Mouse (Mus musculus): ENCODE data around the gene Rnd1. TPM values are rescaled to one million over a fixed set of nuclear protein-coding genes. Genes with fewer than 3 reads are reported as not detected.
A peak's percentile ranks its signal among the peaks of the same experiment; 100 is the strongest.

Gene Rnd1
- polyA plus RNA-seq, 1 experiment = 1.1 TPM

GRCm38 (mm10) chr15:98632107-98632744 is 45.0 kb downstream of the Rnd1 start:
- Histone ChIP-seq H3K4me3 (ENCODE audit: insufficient read depth, low read length) (peak overlapping the region; percentile 4; the same call in 1 of the 2 replicates), H3K4me1 (ENCODE audit: control insufficient read depth, insufficient read depth, low read length) (no peaks in the 10 kb centered on the region), H3K27ac (ENCODE audit: insufficient read depth, low read depth, low read length) (no peak overlapping the region)
- TF ChIP-seq CTCF (IDR thresholded peaks at IDR 0.05; ENCODE audit: low read depth, low read length) (no peak), POLR2A (IDR thresholded peaks at IDR 0.05; ENCODE audit: borderline replicate concordance, low read depth, low read length) (no peak)

DNA sequence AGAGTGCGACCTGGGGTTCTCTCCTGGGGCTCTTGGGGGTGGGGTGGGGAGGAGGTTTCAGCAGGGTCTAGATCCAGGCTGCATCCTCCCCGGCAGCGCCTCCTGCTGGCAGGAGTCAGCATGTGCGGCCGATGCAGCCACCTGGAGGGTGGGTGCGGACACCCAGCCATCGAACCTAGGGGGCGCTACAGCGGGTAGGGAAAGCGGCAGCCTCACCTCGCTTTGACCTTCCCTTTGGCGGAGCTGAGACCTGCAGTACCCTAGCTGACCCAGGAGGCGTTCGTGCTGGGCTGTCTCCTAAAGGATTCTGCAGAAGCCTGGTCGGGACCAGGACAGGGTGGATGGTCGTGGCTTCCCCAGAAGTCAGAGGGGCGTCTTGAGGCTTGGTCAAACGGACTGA is 45.8 kb downstream of the Rnd1 start:
- peak; percentile 88 for TF ChIP-seq CTCF (IDR thresholded peaks at IDR 0.05; ENCODE audit: low read depth, low read length)
- TF ChIP-seq POLR2A (IDR thresholded peaks at IDR 0.05; ENCODE audit: borderline replicate concordance, low read depth, low read length) = no peak
- Histone ChIP-seq H3K27ac (ENCODE audit: insufficient read depth, low read depth, low read length) (no peak overlapping the region), H3K4me3 (ENCODE audit: insufficient read depth, low read length) (no peak overlapping the region), H3K4me1 (ENCODE audit: control insufficient read depth, insufficient read depth, low read length) (no peaks in the 10 kb centered on the region)

DNA sequence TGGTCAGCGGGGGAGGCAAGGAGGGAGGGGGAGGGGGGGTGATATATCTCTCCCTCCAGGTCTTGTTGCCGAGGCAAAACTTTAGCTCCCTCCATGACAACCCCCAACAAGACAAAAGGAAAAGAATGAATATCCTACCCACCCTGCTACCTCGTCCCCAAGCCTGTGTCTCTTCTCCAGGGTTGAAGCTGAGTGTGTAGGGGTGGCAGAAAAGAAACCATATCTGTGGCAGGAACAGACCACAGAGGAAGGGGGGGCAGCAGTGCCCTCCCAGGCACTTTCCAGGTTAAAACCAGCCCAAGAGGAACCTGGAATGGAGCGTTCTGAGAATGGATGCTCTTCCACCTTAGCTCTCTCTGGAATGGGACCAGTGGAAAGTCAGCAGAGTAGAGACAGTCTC is 46.7 kb downstream of the Rnd1 start, which contains the start of gene Cacnb3:
Gene Cacnb3, plus strand, starts transcription at position 301 of the 400 bp plus-strand sequence.
- H3K4me1 ChIP-seq (ENCODE audit: control insufficient read depth, insufficient read depth, low read length) = no peaks in the 10 kb centered on the region
- H3K27ac ChIP-seq (ENCODE audit: insufficient read depth, low read depth, low read length) = no peak within 1 kb of the TSS
- H3K4me3 ChIP-seq (ENCODE audit: insufficient read depth, low read length) = no peak within 1 kb of the TSS
- TF ChIP-seq CTCF (IDR thresholded peaks at IDR 0.05; ENCODE audit: low read depth, low read length) = no peak
- no peak for TF ChIP-seq POLR2A (IDR thresholded peaks at IDR 0.05; ENCODE audit: borderline replicate concordance, low read depth, low read length)

- H3K4me3 ChIP-seq (ENCODE audit: insufficient read depth, low read length) = no peak overlapping the region
- H3K27ac ChIP-seq (ENCODE audit: insufficient read depth, low read depth, low read length) = no peak overlapping the region
- H3K4me1 ChIP-seq (ENCODE audit: control insufficient read depth, insufficient read depth, low read length) = no peaks in the 10 kb centered on the region
- TF ChIP-seq POLR2A (IDR thresholded peaks at IDR 0.05; ENCODE audit: borderline replicate concordance, low read depth, low read length) = no peak
- TF ChIP-seq CTCF (IDR thresholded peaks at IDR 0.05; ENCODE audit: low read depth, low read length) = no peak
These were observed 47.8 kb downstream of the Rnd1 start for GRCm38 (mm10) chr15:98629464-98629863.

GRCm38 (mm10) chr15:98628589-98629254 is 48.5 kb downstream of the Rnd1 start:
- Histone ChIP-seq H3K4me3 (ENCODE audit: insufficient read depth, low read length) (no peak overlapping the region), H3K27ac (ENCODE audit: insufficient read depth, low read depth, low read length) (no peak overlapping the region), H3K4me1 (ENCODE audit: control insufficient read depth, insufficient read depth, low read length) (no peaks in the 10 kb centered on the region)
- TF ChIP-seq POLR2A (IDR thresholded peaks at IDR 0.05; ENCODE audit: borderline replicate concordance, low read depth, low read length) = no peak
- no peak for TF ChIP-seq CTCF (IDR thresholded peaks at IDR 0.05; ENCODE audit: low read depth, low read length)

DNA sequence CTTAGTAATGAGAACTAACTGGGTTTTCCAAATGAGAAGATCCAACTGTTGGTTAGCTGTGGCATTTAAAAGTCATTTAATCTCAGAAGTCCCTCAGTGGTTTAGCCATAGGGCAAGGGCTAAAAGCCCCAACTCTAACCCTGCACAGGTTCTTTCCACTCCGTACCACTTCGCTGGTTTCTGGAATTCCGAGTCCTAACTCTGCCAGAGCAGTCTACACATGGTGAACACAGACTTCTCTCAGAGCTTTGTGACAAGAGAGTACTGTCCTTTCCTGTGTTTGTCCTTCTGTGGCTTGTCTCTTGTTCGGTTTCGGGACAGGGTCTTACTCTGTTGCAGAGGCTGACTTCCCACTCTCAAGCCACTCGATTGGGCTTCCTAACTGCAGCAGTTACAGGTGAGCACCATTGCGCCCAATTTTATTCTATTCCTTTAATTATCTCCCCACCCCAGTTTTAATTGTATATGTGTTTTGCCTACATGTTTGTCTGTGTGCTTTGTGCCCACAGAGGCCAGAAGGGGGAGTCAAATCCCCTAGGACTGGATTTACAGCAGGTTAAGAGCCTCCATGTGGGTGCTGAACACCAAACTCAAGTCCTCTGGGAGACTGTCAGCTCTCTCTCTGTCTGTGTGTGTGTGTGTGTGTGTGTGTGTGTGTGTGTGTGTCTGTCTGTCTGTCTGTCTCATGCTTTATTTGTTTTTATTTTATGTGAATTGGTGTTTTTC is 50.6 kb downstream of the Rnd1 start:
- H3K27ac ChIP-seq (ENCODE audit: insufficient read depth, low read depth, low read length) = no peak overlapping the region

DNA sequence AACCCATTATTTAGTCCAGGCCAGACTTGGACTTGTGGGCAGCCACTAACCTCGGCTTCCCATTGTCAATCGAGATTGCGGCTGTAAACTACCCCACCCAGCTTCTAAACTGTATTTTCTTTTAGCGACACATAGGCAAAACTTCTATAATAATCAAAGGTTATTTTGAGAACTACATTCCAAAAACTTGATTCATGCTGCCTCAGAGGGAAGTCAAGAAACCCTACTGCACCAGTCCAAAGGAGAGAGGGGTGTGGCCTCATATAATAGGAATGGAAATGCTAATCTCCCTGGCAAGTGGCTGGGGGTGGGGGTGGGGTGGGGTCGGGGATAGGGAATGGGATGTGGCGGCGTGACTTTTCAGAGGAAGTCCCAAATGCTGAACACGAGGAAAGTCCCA is 51.2 kb downstream of the Rnd1 start:
- TF ChIP-seq CTCF (IDR thresholded peaks at IDR 0.05; ENCODE audit: low read depth, low read length) (no peak), POLR2A (IDR thresholded peaks at IDR 0.05; ENCODE audit: borderline replicate concordance, low read depth, low read length) (no peak)
- no peaks in the 10 kb centered on the region for H3K4me1 ChIP-seq (ENCODE audit: control insufficient read depth, insufficient read depth, low read length)
- H3K27ac ChIP-seq (ENCODE audit: insufficient read depth, low read depth, low read length) = no peak overlapping the region
- no peak overlapping the region for H3K4me3 ChIP-seq (ENCODE audit: insufficient read depth, low read length)

More for the DNA sequence above, 50.6 kb downstream of the Rnd1 start:
- H3K4me1 ChIP-seq (ENCODE audit: control insufficient read depth, insufficient read depth, low read length) = no peaks in the 10 kb centered on the region
- no peak for TF ChIP-seq POLR2A (IDR thresholded peaks at IDR 0.05; ENCODE audit: borderline replicate concordance, low read depth, low read length)
- TF ChIP-seq CTCF (IDR thresholded peaks at IDR 0.05; ENCODE audit: low read depth, low read length) = no peak
- no peak overlapping the region for H3K4me3 ChIP-seq (ENCODE audit: insufficient read depth, low read length)

DNA sequence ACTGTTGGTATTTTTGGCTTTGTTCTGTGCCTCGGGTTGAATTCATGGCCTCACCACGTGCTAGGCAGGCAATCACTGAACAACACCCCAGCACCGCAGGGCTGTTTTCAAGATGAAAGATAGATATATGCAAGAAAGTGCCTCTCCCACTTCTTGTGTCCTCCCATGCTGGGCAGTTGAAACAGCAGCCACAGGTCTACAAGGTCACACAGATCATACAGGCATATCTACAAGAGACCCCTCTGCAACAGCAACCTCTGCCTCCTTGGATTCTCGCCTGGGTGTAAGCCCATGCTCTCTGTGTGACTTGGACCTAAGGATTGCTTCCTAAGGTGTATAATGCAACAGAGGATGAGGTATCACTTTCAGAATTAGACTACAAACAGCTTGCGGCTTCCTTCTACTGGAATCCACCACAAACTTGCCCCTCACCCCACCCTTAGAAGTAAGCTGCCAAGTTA is 53.9 kb downstream of the Rnd1 start:
- Histone ChIP-seq H3K27ac (ENCODE audit: insufficient read depth, low read depth, low read length) (no peak overlapping the region), H3K4me1 (ENCODE audit: control insufficient read depth, insufficient read depth, low read length) (no peaks in the 10 kb centered on the region), H3K4me3 (ENCODE audit: insufficient read depth, low read length) (no peak overlapping the region)
- TF ChIP-seq CTCF (IDR thresholded peaks at IDR 0.05; ENCODE audit: low read depth, low read length) (no peak), POLR2A (IDR thresholded peaks at IDR 0.05; ENCODE audit: borderline replicate concordance, low read depth, low read length) (no peak)

DNA sequence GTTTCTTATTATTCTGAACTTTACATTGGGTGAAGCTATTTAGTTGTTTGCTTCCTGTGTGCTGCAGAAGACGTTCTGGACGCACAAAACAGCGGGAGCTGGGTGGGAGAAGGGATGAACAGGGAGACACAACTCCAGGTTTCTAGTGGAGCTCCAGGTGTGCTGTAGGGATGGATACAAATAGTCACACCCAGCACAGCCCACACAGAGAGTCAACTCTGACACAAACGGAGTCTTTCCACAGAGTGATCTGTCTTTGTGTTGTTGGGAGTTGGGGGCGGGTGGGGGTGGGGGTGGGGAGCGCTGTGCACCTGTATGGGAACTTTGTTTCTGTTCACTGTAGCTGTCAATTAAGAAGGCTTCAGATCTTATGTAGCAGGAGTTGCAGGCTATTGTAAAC is 54.5 kb downstream of the Rnd1 start:
- Histone ChIP-seq H3K27ac (ENCODE audit: insufficient read depth, low read depth, low read length) (no peak overlapping the region), H3K4me1 (ENCODE audit: control insufficient read depth, insufficient read depth, low read length) (no peaks in the 10 kb centered on the region), H3K4me3 (ENCODE audit: insufficient read depth, low read length) (no peak overlapping the region)
- TF ChIP-seq POLR2A (IDR thresholded peaks at IDR 0.05; ENCODE audit: borderline replicate concordance, low read depth, low read length) = no peak
- no peak for TF ChIP-seq CTCF (IDR thresholded peaks at IDR 0.05; ENCODE audit: low read depth, low read length)

DNA sequence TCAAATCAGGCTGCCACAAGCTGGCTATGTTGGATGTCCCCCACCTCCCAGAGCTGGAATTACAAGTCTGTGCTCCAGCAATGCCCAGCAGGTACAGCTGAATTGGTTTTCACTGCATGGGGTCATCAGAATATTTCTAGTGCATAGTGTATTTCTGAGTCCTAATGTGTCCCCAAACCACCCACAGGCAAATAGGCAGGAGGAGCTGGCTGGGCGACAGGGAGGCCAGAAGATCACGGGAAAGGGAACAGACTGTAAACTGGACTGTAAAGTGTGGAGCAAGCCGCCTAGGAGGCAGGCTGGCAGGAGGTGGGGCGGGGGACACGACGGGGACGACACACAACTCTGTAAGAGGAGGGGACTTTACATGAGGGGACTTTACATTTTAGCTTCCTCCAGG is 55.1 kb downstream of the Rnd1 start:
- TF ChIP-seq POLR2A (IDR thresholded peaks at IDR 0.05; ENCODE audit: borderline replicate concordance, low read depth, low read length) = no peak
- TF ChIP-seq CTCF (IDR thresholded peaks at IDR 0.05; ENCODE audit: low read depth, low read length) = no peak
- no peak overlapping the region for H3K27ac ChIP-seq (ENCODE audit: insufficient read depth, low read depth, low read length)
- no peaks in the 10 kb centered on the region for H3K4me1 ChIP-seq (ENCODE audit: control insufficient read depth, insufficient read depth, low read length)
- no peak overlapping the region for H3K4me3 ChIP-seq (ENCODE audit: insufficient read depth, low read length)

Measured in bone marrow macrophage, adult 2 months (primary cell).